Mouse (Mus musculus) thymus, adult 2 months (tissue): ENCODE data around the gene Sri.

Source experiments
- CTCF ChIP-seq: fragments of 200-500 bp; IDR thresholded peaks from 2 replicates; pipeline ENCODE4 v1.5.1; 2012; ENCODE audit warnings: mild to moderate bottlenecking, control low read depth, low read length, moderate library complexity, borderline replicate concordance; ENCODE audit not compliant: control insufficient read depth, poor library complexity, insufficient read depth; ENCODE audit errors: extremely low read depth
- POLR2A ChIP-seq: fragments of 200-500 bp; IDR thresholded peaks from 2 replicates; pipeline ENCODE4 v1.6.1; 2012; ENCODE audit warnings: mild to moderate bottlenecking, low read length, control low read depth, moderate library complexity; ENCODE audit not compliant: control insufficient read depth, poor library complexity, insufficient read depth; ENCODE audit errors: extremely low read depth

DNA sequence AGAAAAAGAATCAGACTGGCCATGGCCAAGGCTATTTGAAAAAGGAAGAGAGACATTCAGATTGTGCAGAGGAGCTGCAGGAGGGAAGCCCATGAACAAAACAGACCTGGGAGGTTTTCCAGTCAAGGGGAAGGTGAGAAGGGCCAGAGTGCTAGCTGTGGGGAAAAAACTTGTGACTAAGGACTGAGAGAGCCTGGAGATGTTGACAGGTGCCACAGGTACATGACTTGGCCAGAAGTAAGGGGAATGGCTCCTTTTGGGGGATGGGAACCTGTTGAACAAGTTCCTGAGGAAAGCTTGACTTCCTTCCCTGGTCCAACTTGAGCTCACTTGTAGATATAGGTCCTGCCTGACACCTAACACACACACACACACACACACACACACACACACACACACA, 43.1 kb upstream of the Sri start:
- TF ChIP-seq CTCF (no peak), POLR2A (no peak)
